Mouse (Mus musculus): Measurements from ENCODE around the gene Ctsm. TPM values are rescaled to one million over a fixed set of nuclear protein-coding genes. Genes with fewer than 3 reads are reported as not detected.
"Not testable (repeated sequence)": the region's sequence is repeated elsewhere in the genome, so short reads cannot be mapped to it uniquely, and the experiment has no call there.

Gene Ctsm
- polyA plus RNA-seq (2012; ENCODE audit: insufficient read depth, insufficient read length, missing spikeins) = not detected in 2 replicates

DNA sequence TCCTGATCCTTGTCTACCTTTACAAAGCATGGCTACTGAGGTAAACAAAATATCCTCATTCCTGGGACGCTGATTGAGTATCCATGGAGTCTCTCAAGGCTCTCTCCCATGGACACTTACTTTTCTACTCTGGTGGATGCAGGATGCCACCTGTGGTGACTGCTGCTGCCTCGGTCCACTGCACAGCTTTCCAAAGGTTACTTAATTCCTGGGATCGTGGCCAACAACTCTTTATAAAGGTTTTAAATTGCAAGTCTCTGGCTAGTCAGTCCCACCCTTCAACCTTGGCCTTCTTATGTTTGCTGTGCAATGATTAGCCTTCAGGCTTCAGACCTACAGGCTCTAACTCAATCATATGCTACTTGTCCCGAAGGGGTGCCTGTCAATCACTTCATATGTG, at the start of gene Ctsm:
TSS of gene Ctsm (minus strand) at position 209 of the 400 bp plus-strand sequence.
- no peak within 1 kb of the TSS for H3K27ac ChIP-seq (replicated peaks; ENCODE audit: low read depth, low read length)
- no peak within 1 kb of the TSS for H3K4me3 ChIP-seq (ENCODE audit: insufficient read depth, low read depth, low read length)
- H3K4me1 ChIP-seq (ENCODE audit: control insufficient read depth, insufficient read depth, insufficient read length, low read length) = no peaks in the 10 kb centered on the region

DNA sequence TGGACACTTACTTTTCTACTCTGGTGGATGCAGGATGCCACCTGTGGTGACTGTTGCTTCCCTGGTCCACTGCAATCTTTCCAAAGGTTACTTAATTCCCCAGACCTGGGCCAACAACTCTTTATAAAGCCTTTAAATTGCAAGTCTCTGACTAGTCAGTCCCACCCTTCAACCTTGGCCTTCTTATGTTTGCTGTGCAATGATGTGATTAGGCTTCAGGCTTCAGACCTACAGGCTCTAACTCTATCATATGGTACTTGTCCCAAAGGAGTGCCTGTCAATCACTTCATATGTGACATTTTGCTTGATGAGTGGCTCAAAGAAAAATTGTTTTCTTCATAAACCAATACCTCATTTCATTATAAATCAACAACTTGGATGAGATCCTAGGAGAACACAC, 28.4 kb upstream of the Ctsm start, which contains the start of gene Cts3:
TSS of gene Cts3 (minus strand) at position 101 of the 400 bp plus-strand sequence.
- no peak within 1 kb of the TSS for H3K27ac ChIP-seq (replicated peaks; ENCODE audit: low read depth, low read length)
- H3K4me1 ChIP-seq (ENCODE audit: control insufficient read depth, insufficient read depth, insufficient read length, low read length) = no peaks in the 10 kb centered on the region

DNA sequence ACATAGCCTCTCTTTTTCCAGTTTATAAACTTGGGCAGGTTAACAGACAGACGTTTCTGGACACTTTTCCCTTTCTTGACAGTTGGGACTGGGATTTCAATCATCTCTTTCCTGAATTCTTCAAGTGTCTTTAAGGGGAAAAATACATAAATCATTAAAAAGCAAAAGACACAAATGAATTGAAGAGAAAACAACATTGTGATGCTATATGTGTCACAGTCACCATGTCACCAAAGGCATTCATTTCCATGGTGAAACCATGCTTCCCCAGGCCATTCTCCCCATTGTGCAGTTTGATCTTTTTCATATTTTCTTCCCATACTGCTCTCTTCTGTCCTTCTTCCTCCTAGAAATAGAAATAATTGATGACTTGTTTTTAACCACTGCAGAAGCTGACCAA, 26.4 kb upstream of the Ctsm start, which contains the start of gene Gm49352:
TSS of gene Gm49352 (minus strand) at position 101 of the 400 bp plus-strand sequence.
- H3K27ac ChIP-seq (replicated peaks; ENCODE audit: low read depth, low read length); H3K4me1 ChIP-seq (ENCODE audit: control insufficient read depth, insufficient read depth, insufficient read length, low read length); H3K4me3 ChIP-seq (ENCODE audit: insufficient read depth, low read depth, low read length): not testable (repeated sequence)

More for the DNA sequence above, 28.4 kb upstream of the Ctsm start, which contains the start of gene Cts3:
- no peak within 1 kb of the TSS for H3K4me3 ChIP-seq (ENCODE audit: insufficient read depth, low read depth, low read length)

Other genes with a start within 250 kb of the Ctsm start
- not detected in 2 replicates for gene Cts7, start 183.6 kb downstream of the Ctsm start, polyA plus RNA-seq (2012; ENCODE audit: insufficient read depth, insufficient read length, missing spikeins)
- not detected in 2 replicates for gene Gm49352, start 26.3 kb upstream of the Ctsm start, polyA plus RNA-seq (2012; ENCODE audit: insufficient read depth, insufficient read length, missing spikeins)
- not detected in 2 replicates for gene Cts3, start 28.3 kb upstream of the Ctsm start, polyA plus RNA-seq (2012; ENCODE audit: insufficient read depth, insufficient read length, missing spikeins)